Mouse (Mus musculus): ENCODE results near the gene Zyg11b.

Zyg11b gene

GRCm38 (mm10) chr4:108318649-108319615 lies 18.0 kb upstream of the Zyg11b start:
- DNase-seq (ENCODE audit: low spot score) = peak; percentile 32

- no peak for DNase-seq (ENCODE audit: low spot score)
Measured at GRCm38 (mm10) chr4:108317656-108318605, 17.0 kb upstream of the Zyg11b start.

GRCm38 (mm10) chr4:108314041-108314440 lies 13.1 kb upstream of the Zyg11b start:
- DNase-seq (ENCODE audit: low spot score) = peak; percentile 41

- DNase-seq (ENCODE audit: low spot score) = no peak
Measured at GRCm38 (mm10) chr4:108310706-108311105, 9.8 kb upstream of the Zyg11b start.

GRCm38 (mm10) chr4:108302296-108302890 lies 1.5 kb upstream of the Zyg11b start:
- no peak for DNase-seq (ENCODE audit: low spot score)

- no peak for DNase-seq (ENCODE audit: low spot score)
Measured at GRCm38 (mm10) chr4:108300266-108300665, 630 bp downstream of the Zyg11b start.

- DNase-seq (ENCODE audit: low spot score) = peak; percentile 32
Measured at GRCm38 (mm10) chr4:108276973-108277372, 23.9 kb downstream of the Zyg11b start.

GRCm38 (mm10) chr4:108272286-108272685 lies 28.6 kb downstream of the Zyg11b start:
- DNase-seq (ENCODE audit: low spot score) = no peak

- DNase-seq (ENCODE audit: low spot score) = no peak
Measured at GRCm38 (mm10) chr4:108265774-108266173, 35.1 kb downstream of the Zyg11b start.

- DNase-seq (ENCODE audit: low spot score) = no peak
Measured at GRCm38 (mm10) chr4:108253317-108253716, 47.6 kb downstream of the Zyg11b start.

- no peak for DNase-seq (ENCODE audit: low spot score)
Measured at GRCm38 (mm10) chr4:108250501-108250900, 50.4 kb downstream of the Zyg11b start.

- DNase-seq (ENCODE audit: low spot score) = no peak
Measured at GRCm38 (mm10) chr4:108249314-108249713, 51.6 kb downstream of the Zyg11b start.

- no peak for DNase-seq (ENCODE audit: low spot score)
Measured at GRCm38 (mm10) chr4:108233654-108234053, 67.2 kb downstream of the Zyg11b start.

- DNase-seq (ENCODE audit: low spot score) = no peak
Measured at GRCm38 (mm10) chr4:108225341-108225872, 75.5 kb downstream of the Zyg11b start.

- DNase-seq (ENCODE audit: low spot score) = no peak
Measured at GRCm38 (mm10) chr4:108222507-108222906, 78.4 kb downstream of the Zyg11b start.

- DNase-seq (ENCODE audit: low spot score) = no peak
Measured at GRCm38 (mm10) chr4:108219019-108219418, 81.9 kb downstream of the Zyg11b start.

- no peak for DNase-seq (ENCODE audit: low spot score)
Measured at GRCm38 (mm10) chr4:108217332-108218179, 83.3 kb downstream of the Zyg11b start, which contains the start of gene Zyg11a. Zyg11a (minus strand) TSS chr4:108218048.

- DNase-seq (ENCODE audit: low spot score) = no peak
Measured at GRCm38 (mm10) chr4:108213023-108213422, 87.9 kb downstream of the Zyg11b start.

GRCm38 (mm10) chr4:108204629-108205028 lies 96.3 kb downstream of the Zyg11b start:
- no peak for DNase-seq (ENCODE audit: low spot score)

- DNase-seq (ENCODE audit: low spot score) = no peak
Measured at GRCm38 (mm10) chr4:108199236-108199635, 101.7 kb downstream of the Zyg11b start.

Measured in layer of hippocampus, adult 11-12 months (tissue).